Mouse (Mus musculus): ENCODE data around the gene Tyms.

DNA sequence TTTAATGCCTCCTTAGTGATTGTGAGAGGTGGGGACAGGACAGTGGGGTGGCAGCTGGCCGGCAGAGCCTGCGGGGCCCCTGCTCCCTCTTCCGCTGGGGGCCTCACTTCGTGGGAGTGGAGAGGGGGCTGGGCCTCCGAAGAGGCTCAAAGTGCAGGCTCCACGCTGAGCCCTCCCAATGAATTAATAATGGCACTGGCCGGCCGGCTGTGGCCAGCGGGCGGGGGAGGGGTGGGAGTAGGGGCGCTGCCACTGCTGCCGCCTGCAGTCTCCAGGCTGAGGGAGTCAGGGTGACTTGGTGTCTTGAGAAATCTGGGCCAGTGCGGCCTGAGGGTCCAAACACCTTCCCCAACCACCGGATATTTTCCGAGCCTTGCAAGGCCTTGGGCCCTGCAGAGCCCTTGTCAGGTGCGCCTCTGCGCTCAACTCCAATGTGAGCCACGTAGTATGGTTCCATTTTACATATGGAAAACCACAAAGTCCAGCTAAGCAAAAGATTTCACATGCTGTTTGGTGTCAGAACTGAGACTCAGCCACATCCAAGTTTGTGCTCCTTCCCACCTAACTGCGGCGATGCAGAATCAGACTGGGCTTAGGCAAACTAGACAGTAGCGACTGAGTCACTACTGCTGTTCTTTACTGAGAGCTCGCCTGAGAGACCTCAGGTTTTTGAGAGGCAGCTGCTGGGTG lies 37.1 kb upstream of the Tyms start:
- TF ChIP-seq CTCF (IDR thresholded peaks at IDR 0.05; ENCODE audit: extremely low read depth, insufficient read depth, insufficient read length, insufficient replicate concordance) (no peak), POLR2A (IDR thresholded peaks at IDR 0.05; ENCODE audit: low read depth, low read length) (no peak)
